Comparison of ENCODE assay signal across 5 mouse cellular contexts in genomic region chr15:90308433-90308832, GRCm38 (mm10).
DNase-seq lines count a peak whose midpoint lies in the region; ATAC-seq lines count a peak whose summit lies in the region.
"Not testable (repeated sequence)": the region's sequence is repeated elsewhere in the genome, so short reads cannot be mapped to it uniquely, and the experiment has no call there.

No protein-coding gene starts in this region.

- not testable (repeated sequence) for H3K9me3 ChIP-seq in midbrain, embryonic 10.5 days (replicated peaks); midbrain, embryonic 11.5 days (ENCODE audit: control insufficient read depth, low read length)

- peak; percentile 23 for DNase-seq in R1 (ENCODE audit: low read depth, low spot score)
- peak; percentile 19 for DNase-seq in embryo, embryonic 10 days (ENCODE audit: low spot score)
- DNase-seq in mesoderm, embryonic 11.5 days (ENCODE audit: low read depth, low spot score): peak; percentile 26
- peak; percentile 32 for DNase-seq in midbrain, embryonic 10.5 days (ENCODE audit: low spot score)
- peak; percentile 83 for DNase-seq in midbrain, embryonic 11.5 days (ENCODE audit: low spot score, missing footprints)

- peaks cover 30% of the 10 kb centered on the region for H3K4me1 ChIP-seq in midbrain, embryonic 10.5 days
- H3K4me1 ChIP-seq in midbrain, embryonic 11.5 days (ENCODE audit: control insufficient read depth, insufficient read depth, low read length): not testable (repeated sequence)

- not testable (repeated sequence) for H3K9ac ChIP-seq in midbrain, embryonic 11.5 days (ENCODE audit: low read length)

- 8% methylated on average over 5 of the region's 5 CpGs for whole genome bisulfite sequencing in midbrain, embryonic 10.5 days
- 8% methylated on average over 5 of the region's 5 CpGs for WGBS in midbrain, embryonic 11.5 days

- H3K4me2 ChIP-seq in midbrain, embryonic 11.5 days: not testable (repeated sequence)

- not testable (repeated sequence) for H3K27me3 ChIP-seq in midbrain, embryonic 10.5 days (ENCODE audit: low read depth, poor library complexity, severe bottlenecking); midbrain, embryonic 11.5 days (ENCODE audit: control insufficient read depth, insufficient read depth, low read length)

- peak overlapping the region; percentile 68 for H3K27ac ChIP-seq in midbrain, embryonic 10.5 days (replicated peaks)
- not testable (repeated sequence) for H3K27ac ChIP-seq in midbrain, embryonic 11.5 days (ENCODE audit: low read depth, low read length)

- peak; percentile 54; the same call in 1 of the 2 replicates for ATAC-seq in midbrain, embryonic 11.5 days (ENCODE audit: low FRiP score)

- not testable (repeated sequence) for H3K36me3 ChIP-seq in midbrain, embryonic 10.5 days; midbrain, embryonic 11.5 days (ENCODE audit: control insufficient read depth, insufficient read depth, low read length)

- H3K4me3 ChIP-seq in midbrain, embryonic 10.5 days; midbrain, embryonic 11.5 days (ENCODE audit: low read depth, low read length): not testable (repeated sequence)

Comparison
In these comparisons a context has a peak if more than half of its experiments do, and no peak if none do; other contexts are left out.
1. DNase-seq: peak in every context shown above with its lines; median percentile 83 in midbrain, embryonic 11.5 days; 32 in midbrain, embryonic 10.5 days; 26 in mesoderm, embryonic 11.5 days; 23 in R1; 19 in embryo, embryonic 10 days.